Mouse (Mus musculus): ENCODE data around the gene D17H6S53E. TPM values are rescaled to one million over a fixed set of nuclear protein-coding genes. Genes with fewer than 3 reads are reported as not detected.

The D17H6S53E gene
- polyA plus RNA-seq, 1 experiment: 4.6 TPM

GRCm38 (mm10) chr17:35140490-35140996, 14.4 kb downstream of the D17H6S53E start:
- no peak for DNase-seq (ENCODE audit: low read depth)
- TF ChIP-seq CTCF (IDR thresholded peaks at IDR 0.05; ENCODE audit: borderline replicate concordance, extremely low read depth, insufficient read depth, insufficient read length): no peak
- TF ChIP-seq POLR2A (IDR thresholded peaks at IDR 0.05; ENCODE audit: borderline replicate concordance, extremely low read depth, insufficient read depth, insufficient read length, poor library complexity, severe bottlenecking): no peak

- TF ChIP-seq CTCF (IDR thresholded peaks at IDR 0.05; ENCODE audit: borderline replicate concordance, extremely low read depth, insufficient read depth, insufficient read length) (no peak), POLR2A (IDR thresholded peaks at IDR 0.05; ENCODE audit: borderline replicate concordance, extremely low read depth, insufficient read depth, insufficient read length, poor library complexity, severe bottlenecking) (no peak)
- DNase-seq (ENCODE audit: low read depth): no peak
These were observed 15.8 kb downstream of the D17H6S53E start for GRCm38 (mm10) chr17:35141971-35142370.

DNA sequence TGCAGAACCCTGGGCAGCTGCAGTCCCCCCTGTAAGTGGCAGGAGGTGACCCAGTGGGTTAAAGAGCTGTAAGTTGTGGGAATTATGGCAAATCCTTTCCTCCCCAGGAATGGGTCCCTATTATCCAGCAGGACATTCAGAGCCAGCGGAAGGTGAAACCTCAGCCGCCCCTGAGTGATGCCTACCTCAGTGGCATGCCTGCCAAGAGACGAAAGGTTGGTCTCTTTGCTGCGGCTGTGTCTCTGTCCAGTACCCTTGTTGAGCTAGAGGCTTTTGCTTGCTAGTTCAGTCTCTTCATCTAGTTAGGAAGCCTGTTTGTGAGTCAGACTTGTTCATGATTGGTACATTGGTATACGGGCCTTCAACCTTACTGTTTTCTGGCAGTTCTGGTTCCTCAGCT, 20.0 kb downstream of the D17H6S53E start:
- TF ChIP-seq CTCF (IDR thresholded peaks at IDR 0.05; ENCODE audit: borderline replicate concordance, extremely low read depth, insufficient read depth, insufficient read length): no peak
- TF ChIP-seq POLR2A (IDR thresholded peaks at IDR 0.05; ENCODE audit: borderline replicate concordance, extremely low read depth, insufficient read depth, insufficient read length, poor library complexity, severe bottlenecking): no peak
- no peak for DNase-seq (ENCODE audit: low read depth)

DNA sequence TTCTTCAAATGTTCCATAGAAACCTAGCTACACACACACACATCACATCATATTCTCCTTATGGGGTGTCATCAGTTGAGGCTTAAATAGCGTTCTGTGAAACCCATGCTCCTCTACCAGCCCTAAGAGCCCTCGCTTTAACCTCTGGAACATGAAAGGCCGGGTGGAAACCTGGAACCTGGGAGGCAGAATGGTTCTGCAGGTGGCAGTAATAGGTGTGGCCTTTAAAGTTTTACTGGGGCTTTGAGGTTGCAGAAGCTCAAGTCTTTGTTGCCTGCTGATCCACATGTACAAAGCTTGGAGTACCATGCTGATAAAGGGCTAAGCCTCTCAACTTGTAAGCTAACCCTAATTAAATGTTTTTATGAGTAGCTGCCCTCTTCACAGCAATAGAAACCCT, 21.2 kb downstream of the D17H6S53E start:
- TF ChIP-seq POLR2A (IDR thresholded peaks at IDR 0.05; ENCODE audit: borderline replicate concordance, extremely low read depth, insufficient read depth, insufficient read length, poor library complexity, severe bottlenecking): no peak
- DNase-seq (ENCODE audit: low read depth): peak; percentile 19

DNA sequence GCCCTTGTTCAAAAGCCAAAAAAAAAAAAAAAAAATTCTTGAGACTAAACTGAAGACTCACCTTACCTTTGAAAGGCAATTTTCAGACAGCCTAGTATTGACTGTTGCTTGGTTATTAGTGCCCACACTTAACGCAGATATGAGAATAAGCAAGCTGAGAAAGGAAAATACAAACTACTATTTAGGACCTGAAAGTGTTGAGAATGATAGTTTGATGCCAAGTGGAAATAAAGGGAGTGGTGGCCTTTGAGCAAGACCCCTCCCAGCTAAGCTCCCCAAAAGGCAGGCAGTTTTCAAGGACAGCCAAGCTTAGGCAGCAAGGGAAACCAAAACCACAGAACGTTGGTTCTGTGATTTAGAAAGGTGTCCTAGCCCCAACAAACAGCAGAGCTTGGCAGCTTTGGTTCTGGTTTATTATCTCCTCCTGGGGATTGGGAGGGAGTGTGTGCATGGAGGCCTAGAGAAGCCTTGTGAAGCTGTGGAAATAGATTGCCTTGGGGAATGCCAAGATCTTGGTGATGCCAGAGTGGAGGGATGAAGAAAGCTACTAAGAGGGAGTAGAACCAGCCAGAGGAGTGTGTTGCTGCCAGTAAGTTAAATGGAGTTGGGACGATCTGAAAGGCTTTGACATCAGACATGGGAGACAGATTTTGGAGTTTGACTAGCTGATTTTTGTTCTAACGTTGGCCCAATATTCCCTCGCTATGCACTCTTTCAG, 21.9 kb downstream of the D17H6S53E start:
- TF ChIP-seq CTCF (IDR thresholded peaks at IDR 0.05; ENCODE audit: borderline replicate concordance, extremely low read depth, insufficient read depth, insufficient read length): no peak
- no peak for TF ChIP-seq POLR2A (IDR thresholded peaks at IDR 0.05; ENCODE audit: borderline replicate concordance, extremely low read depth, insufficient read depth, insufficient read length, poor library complexity, severe bottlenecking)

DNA sequence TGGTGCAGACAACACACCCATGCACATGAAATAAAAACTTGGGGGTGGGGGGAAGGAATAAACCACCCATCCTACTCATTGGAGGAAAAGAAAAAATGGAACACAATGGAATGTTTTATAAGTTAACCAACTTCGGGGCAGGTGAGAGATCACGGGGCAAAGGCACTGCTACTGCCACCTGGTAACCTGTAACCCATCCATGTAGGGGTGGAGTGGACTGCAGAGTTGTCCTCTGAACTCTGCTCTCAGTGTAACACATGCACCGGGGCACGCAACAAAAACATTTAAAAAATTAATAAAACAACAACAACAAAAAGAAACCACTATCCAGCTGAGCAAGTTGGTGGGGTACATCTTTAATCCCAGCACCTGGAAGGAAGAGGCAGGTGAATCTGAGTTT, 25.9 kb downstream of the D17H6S53E start:
- TF ChIP-seq POLR2A (IDR thresholded peaks at IDR 0.05; ENCODE audit: borderline replicate concordance, extremely low read depth, insufficient read depth, insufficient read length, poor library complexity, severe bottlenecking): no peak
- TF ChIP-seq CTCF (IDR thresholded peaks at IDR 0.05; ENCODE audit: borderline replicate concordance, extremely low read depth, insufficient read depth, insufficient read length): no peak
- DNase-seq (ENCODE audit: low read depth): no peak

More for the DNA sequence above, 21.9 kb downstream of the D17H6S53E start:
- peak; percentile 20 for DNase-seq (ENCODE audit: low read depth)

DNA sequence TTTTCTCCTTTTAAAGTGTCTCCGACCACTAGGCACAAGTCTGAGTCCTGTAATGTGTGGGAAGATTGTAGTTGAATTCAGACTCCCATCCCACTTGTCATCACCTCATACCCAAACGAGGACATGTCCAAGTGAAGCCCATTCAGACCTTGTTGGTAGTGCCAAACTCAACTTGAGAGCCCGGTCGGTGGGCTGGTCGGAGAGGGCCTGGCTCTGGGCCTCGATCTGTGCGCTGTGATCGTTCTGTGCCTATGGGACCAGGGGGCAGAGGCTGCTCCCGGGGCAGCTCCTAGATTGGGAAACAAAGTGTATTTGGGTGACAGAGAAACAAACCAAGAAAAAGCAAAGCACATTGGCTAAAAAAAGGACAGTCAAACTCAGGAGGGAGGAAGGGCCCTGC, 26.9 kb downstream of the D17H6S53E start:
- no peak for DNase-seq (ENCODE audit: low read depth)
- TF ChIP-seq POLR2A (IDR thresholded peaks at IDR 0.05; ENCODE audit: borderline replicate concordance, extremely low read depth, insufficient read depth, insufficient read length, poor library complexity, severe bottlenecking) (no peak), CTCF (IDR thresholded peaks at IDR 0.05; ENCODE audit: borderline replicate concordance, extremely low read depth, insufficient read depth, insufficient read length) (no peak)

DNA sequence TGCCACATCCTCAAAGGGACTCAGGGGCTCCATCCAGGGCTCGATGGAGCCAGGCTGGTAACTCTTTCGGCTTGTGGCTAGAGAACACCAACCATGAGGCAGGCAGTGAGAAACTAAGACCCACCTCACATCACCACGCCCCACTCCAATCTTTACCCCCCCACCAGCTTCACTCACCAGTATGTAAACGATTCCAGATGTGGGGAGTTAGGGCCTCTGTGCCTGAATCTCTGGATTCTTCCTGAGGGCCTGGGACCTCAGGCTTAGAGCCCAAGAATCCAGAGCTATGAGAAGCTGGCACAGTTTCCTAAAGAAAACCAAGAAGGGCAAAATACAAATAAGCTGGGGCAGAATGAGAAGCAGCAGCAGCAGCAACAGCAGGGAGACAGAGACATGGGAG, 27.8 kb downstream of the D17H6S53E start:
- no peak for TF ChIP-seq CTCF (IDR thresholded peaks at IDR 0.05; ENCODE audit: borderline replicate concordance, extremely low read depth, insufficient read depth, insufficient read length)
- TF ChIP-seq POLR2A (IDR thresholded peaks at IDR 0.05; ENCODE audit: borderline replicate concordance, extremely low read depth, insufficient read depth, insufficient read length, poor library complexity, severe bottlenecking): no peak
- no peak for DNase-seq (ENCODE audit: low read depth)

- TF ChIP-seq CTCF (IDR thresholded peaks at IDR 0.05; ENCODE audit: borderline replicate concordance, extremely low read depth, insufficient read depth, insufficient read length): no peak
- TF ChIP-seq POLR2A (IDR thresholded peaks at IDR 0.05; ENCODE audit: borderline replicate concordance, extremely low read depth, insufficient read depth, insufficient read length, poor library complexity, severe bottlenecking): no peak
- DNase-seq (ENCODE audit: low read depth): no peak
These were observed 28.4 kb downstream of the D17H6S53E start for GRCm38 (mm10) chr17:35154616-35155015.

- TF ChIP-seq CTCF (IDR thresholded peaks at IDR 0.05; ENCODE audit: borderline replicate concordance, extremely low read depth, insufficient read depth, insufficient read length): no peak
- TF ChIP-seq POLR2A (IDR thresholded peaks at IDR 0.05; ENCODE audit: borderline replicate concordance, extremely low read depth, insufficient read depth, insufficient read length, poor library complexity, severe bottlenecking): no peak
- DNase-seq (ENCODE audit: low read depth): no peak
These were observed 29.3 kb downstream of the D17H6S53E start for GRCm38 (mm10) chr17:35155451-35155850.

- no peak for TF ChIP-seq CTCF (IDR thresholded peaks at IDR 0.05; ENCODE audit: borderline replicate concordance, extremely low read depth, insufficient read depth, insufficient read length)
- no peak for TF ChIP-seq POLR2A (IDR thresholded peaks at IDR 0.05; ENCODE audit: borderline replicate concordance, extremely low read depth, insufficient read depth, insufficient read length, poor library complexity, severe bottlenecking)
- DNase-seq (ENCODE audit: low read depth): no peak
These were observed 30.5 kb downstream of the D17H6S53E start for GRCm38 (mm10) chr17:35156461-35157200.
